Mouse (Mus musculus) mouse trophoblast stem cell (cell line): ENCODE data around the gene Hecw2.

ENCODE experiments used
- in situ Hi-C, 2 experiments: fragments of 300-500 bp; cut with MseI, MboI; formaldehyde crosslinking; loops; 2 replicates in 1 of 2; 3 replicates in 1 of 2; pipeline ENCODE4 v1.15.1; 2025

Hecw2 gene

DNA sequence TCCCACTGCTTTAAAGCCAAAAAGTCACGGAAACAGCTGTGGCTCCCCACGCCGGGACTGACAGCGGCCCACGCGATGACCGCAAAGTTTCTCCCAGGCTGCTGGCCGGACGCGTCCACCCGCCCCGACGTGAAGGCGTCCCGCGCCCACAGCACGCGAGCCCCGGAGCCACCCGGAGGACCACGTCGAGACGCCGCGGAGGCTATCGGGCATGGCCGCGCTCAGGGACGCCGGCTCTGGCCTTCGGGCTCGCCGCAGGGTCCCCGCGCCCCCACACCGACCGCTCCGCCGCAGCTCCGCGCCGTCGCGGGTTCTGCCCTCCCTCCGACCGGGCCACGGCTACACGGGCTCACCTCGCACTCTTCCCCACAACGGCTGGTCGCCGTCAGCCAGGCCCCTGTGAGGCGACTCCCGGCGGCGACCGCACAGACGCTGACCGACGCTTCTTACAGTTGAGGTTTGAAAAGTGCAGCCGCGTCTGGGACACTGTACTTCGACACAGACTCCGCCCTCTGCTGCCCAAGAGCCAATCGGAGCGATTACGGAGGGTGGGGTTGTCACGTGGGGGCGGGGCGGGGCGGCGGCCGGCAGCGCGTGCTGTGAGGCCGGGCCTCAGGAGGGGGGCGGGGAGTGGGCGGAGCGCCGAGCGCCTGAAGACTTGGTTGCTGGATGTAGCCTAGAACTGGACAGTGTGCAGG, 410.1 kb downstream of the Hecw2 start, which contains the start of gene Stk17b:
Gene Stk17b, minus strand, starts transcription at position 504 of the 698 bp plus-strand sequence.
- in situ Hi-C loops, result no loop called here

GRCm38 (mm10) chr1:53784291-53784720, 410.7 kb downstream of the Hecw2 start:
- in situ Hi-C loops, result no loop called here

DNA sequence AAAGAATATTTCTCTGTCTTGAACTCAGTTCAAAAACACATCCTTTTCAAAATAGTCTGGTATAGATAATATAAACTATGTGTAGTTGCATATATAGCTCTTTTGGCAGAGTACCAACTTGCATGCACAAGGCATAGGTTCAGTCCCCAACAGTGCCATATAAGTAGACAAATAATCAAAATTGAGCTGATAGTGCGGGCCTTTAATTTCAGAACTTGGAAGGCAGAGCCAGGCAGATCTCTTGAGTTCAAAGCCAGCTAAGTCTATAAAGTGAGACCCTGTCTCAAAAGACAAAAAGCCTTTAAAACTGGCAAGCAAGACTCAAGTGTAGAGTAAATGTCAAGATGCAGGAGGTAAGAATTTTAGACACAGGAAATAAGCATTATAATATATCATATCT, 412.0 kb downstream of the Hecw2 start:
- in situ Hi-C loops, result no loop called here

- in situ Hi-C loops, result no loop called here
These were observed 412.9 kb downstream of the Hecw2 start for GRCm38 (mm10) chr1:53782079-53782478.

DNA sequence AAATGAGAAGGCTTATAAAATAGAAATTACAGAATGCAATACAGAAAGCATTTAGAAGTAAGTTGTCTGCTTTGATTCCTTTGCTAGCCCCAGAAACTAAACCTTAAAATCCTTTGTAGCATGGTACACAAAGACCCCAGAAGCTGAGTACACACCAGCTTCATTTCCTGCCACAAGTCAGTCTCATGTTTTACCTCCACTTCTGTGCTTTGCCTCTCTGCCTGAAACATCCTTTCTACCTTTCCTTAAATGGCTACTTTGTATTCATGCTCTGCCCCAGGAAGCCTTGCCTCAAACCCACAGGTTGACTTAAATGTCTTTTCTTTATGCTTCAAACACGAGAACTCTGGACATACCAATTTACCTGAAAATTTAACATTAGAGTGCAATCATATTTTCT, 413.7 kb downstream of the Hecw2 start:
- in situ Hi-C loops, result no loop called here

GRCm38 (mm10) chr1:53776176-53776905, 418.6 kb downstream of the Hecw2 start:
- in situ Hi-C loops, result no loop called here

- in situ Hi-C loops, result no loop called here
These were observed 419.4 kb downstream of the Hecw2 start for GRCm38 (mm10) chr1:53775545-53775944.

GRCm38 (mm10) chr1:53775036-53775435, 419.9 kb downstream of the Hecw2 start:
- in situ Hi-C loops, result no loop called here

DNA sequence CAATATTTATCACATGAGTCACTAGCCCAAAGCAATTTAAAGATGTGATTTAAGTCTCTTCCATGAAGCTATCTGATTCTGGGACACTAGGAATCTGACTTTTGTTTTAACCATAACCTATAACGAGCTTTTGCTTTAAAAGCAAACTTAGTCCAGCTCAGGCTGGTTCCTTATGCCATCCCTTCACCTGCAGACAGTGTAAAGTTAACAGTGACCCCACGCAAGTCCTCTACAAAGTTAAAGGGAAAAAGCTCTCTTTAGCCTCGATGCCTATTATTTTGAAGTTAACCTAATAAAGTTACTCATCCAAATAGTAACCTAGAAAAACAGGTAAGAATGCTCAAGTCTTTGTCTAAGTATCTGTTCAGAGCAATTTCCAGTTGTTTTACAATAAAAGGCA, 420.4 kb downstream of the Hecw2 start:
- in situ Hi-C loops, result no loop called here

DNA sequence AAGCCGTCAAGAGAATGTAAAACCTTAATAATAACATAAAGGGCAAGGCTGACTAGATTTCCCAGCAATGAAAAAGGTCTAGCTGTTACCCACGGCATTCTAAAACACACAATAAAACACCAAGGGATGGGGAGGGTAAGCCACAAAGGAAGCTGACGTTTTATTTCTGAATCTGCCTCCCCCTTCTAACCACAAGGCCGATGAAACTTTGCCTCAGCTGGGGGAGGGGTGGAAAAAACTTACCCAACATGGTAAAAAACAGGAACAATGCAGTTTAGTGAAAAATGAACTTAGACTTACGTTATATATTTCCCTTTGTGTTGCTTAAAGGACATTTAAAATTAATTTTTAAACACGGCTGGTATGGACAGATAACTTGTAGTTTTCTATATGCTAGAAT, 421.0 kb downstream of the Hecw2 start:
- in situ Hi-C loops, result no loop called here

- in situ Hi-C loops, result no loop called here
These were observed 422.0 kb downstream of the Hecw2 start for GRCm38 (mm10) chr1:53772967-53773366.

DNA sequence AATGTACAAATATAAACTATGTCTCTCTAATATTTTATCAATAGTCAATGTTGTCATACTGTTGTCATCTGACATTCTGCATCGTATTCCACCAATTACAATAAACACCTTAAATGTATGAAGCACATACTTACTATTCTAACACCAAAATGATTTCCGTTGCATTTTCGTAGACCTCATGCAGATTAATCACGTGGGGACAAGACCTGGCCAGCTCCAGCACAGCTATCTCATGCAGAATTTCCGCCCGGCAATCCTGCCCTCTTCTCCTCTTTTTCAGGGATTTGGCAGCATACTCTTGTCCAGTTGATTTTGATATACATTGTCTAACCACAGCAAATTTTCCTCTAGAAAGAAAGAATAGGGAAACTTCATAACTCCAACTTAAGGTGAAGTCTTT, 423.5 kb downstream of the Hecw2 start:
- in situ Hi-C loops, result no loop called here

DNA sequence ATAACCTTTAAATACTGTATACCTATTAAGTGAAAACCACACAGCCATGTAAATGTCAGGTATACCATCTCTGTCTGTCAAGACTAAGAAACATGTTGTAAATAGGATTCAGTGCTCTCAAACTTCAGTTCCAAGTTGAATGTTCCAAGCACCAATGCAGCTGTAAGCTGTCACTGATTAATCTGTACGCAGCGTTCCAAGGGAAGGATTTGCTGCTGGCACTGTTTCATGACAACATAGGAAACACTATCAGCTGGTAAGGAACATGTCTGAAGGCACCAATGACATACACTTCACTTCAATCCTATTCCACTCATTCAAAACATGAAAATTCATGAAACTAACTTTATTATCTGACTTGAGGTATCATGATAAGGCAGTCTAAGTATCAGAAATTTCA, 428.9 kb downstream of the Hecw2 start:
- in situ Hi-C loops, result no loop called here

GRCm38 (mm10) chr1:53757316-53757715, 437.7 kb downstream of the Hecw2 start:
- in situ Hi-C loops, result no loop called here
